Mouse (Mus musculus): Measurements from ENCODE around the gene Cxcl1.

Gene Cxcl1

GRCm38 (mm10) chr5:90899308-90899707 is 8.3 kb downstream of the Cxcl1 start:
- TF ChIP-seq NANOG (IDR thresholded peaks at IDR 0.05; ENCODE audit: borderline replicate concordance, low read length) (no peak), POU5F1 (IDR thresholded peaks at IDR 0.05; ENCODE audit: borderline replicate concordance, low read length) (no peak), CTCF (conservative IDR thresholded peaks at IDR 0.05; ENCODE audit: low read length) (no peak)
- Histone ChIP-seq H3K27me3 (ENCODE audit: insufficient read depth, low read length) (peaks cover 11% of the 10 kb centered on the region; the same call in 1 of the 2 replicates), H3K4me1 (replicated peaks; ENCODE audit: low read depth, low read length) (peaks cover 3% of the 10 kb centered on the region; the same call in 1 of the 2 replicates), H3K36me3 (ENCODE audit: insufficient read depth, low read length) (no peaks in the 10 kb centered on the region), H3K4me3 (replicated peaks; ENCODE audit: low read length) (no peak overlapping the region), H3K9me3 (ENCODE audit: low read length) (no peaks in the 10 kb centered on the region)

GRCm38 (mm10) chr5:90900147-90900546 is 9.1 kb downstream of the Cxcl1 start:
- Histone ChIP-seq H3K27me3 (ENCODE audit: insufficient read depth, low read length) (peaks cover 11% of the 10 kb centered on the region; the same call in 1 of the 2 replicates), H3K36me3 (ENCODE audit: insufficient read depth, low read length) (no peaks in the 10 kb centered on the region), H3K9me3 (ENCODE audit: low read length) (no peaks in the 10 kb centered on the region), H3K4me3 (replicated peaks; ENCODE audit: low read length) (no peak overlapping the region), H3K4me1 (replicated peaks; ENCODE audit: low read depth, low read length) (peaks cover 3% of the 10 kb centered on the region; the same call in 1 of the 2 replicates)
- TF ChIP-seq NANOG (IDR thresholded peaks at IDR 0.05; ENCODE audit: borderline replicate concordance, low read length) (no peak), CTCF (conservative IDR thresholded peaks at IDR 0.05; ENCODE audit: low read length) (no peak), POU5F1 (IDR thresholded peaks at IDR 0.05; ENCODE audit: borderline replicate concordance, low read length) (no peak)

- Histone ChIP-seq H3K36me3 (ENCODE audit: insufficient read depth, low read length) (no peaks in the 10 kb centered on the region), H3K4me3 (replicated peaks; ENCODE audit: low read length) (no peak overlapping the region), H3K27me3 (ENCODE audit: insufficient read depth, low read length) (peaks cover 11% of the 10 kb centered on the region; the same call in 1 of the 2 replicates), H3K9me3 (ENCODE audit: low read length) (no peaks in the 10 kb centered on the region), H3K4me1 (replicated peaks; ENCODE audit: low read depth, low read length) (peaks cover 3% of the 10 kb centered on the region; the same call in 1 of the 2 replicates)
- no peak for TF ChIP-seq NANOG (IDR thresholded peaks at IDR 0.05; ENCODE audit: borderline replicate concordance, low read length)
- TF ChIP-seq CTCF (conservative IDR thresholded peaks at IDR 0.05; ENCODE audit: low read length), result no peak
- no peak for TF ChIP-seq POU5F1 (IDR thresholded peaks at IDR 0.05; ENCODE audit: borderline replicate concordance, low read length)
Observed at GRCm38 (mm10) chr5:90900688-90901087, 9.6 kb downstream of the Cxcl1 start.

GRCm38 (mm10) chr5:90902380-90903260 is 11.6 kb downstream of the Cxcl1 start:
- H3K9me3 ChIP-seq (ENCODE audit: low read length), result no peaks in the 10 kb centered on the region
- no peaks in the 10 kb centered on the region for H3K36me3 ChIP-seq (ENCODE audit: insufficient read depth, low read length)
- H3K4me3 ChIP-seq (replicated peaks; ENCODE audit: low read length), result no peak overlapping the region
- peaks cover 11% of the 10 kb centered on the region; the same call in 1 of the 2 replicates for H3K27me3 ChIP-seq (ENCODE audit: insufficient read depth, low read length)
- peaks cover 3% of the 10 kb centered on the region; the same call in 1 of the 2 replicates for H3K4me1 ChIP-seq (replicated peaks; ENCODE audit: low read depth, low read length)
- TF ChIP-seq NANOG (IDR thresholded peaks at IDR 0.05; ENCODE audit: borderline replicate concordance, low read length) (no peak), CTCF (conservative IDR thresholded peaks at IDR 0.05; ENCODE audit: low read length) (no peak), POU5F1 (IDR thresholded peaks at IDR 0.05; ENCODE audit: borderline replicate concordance, low read length) (no peak)

- H3K4me1 ChIP-seq (replicated peaks; ENCODE audit: low read depth, low read length), result peaks cover 3% of the 10 kb centered on the region; the same call in 1 of the 2 replicates
- H3K27me3 ChIP-seq (ENCODE audit: insufficient read depth, low read length), result peaks cover 11% of the 10 kb centered on the region; the same call in 1 of the 2 replicates
- peak within 1 kb of the TSS; percentile 65 for H3K4me3 ChIP-seq (replicated peaks; ENCODE audit: low read length)
- TF ChIP-seq CTCF (conservative IDR thresholded peaks at IDR 0.05; ENCODE audit: low read length) (no peak), POU5F1 (IDR thresholded peaks at IDR 0.05; ENCODE audit: borderline replicate concordance, low read length) (no peak), NANOG (IDR thresholded peaks at IDR 0.05; ENCODE audit: borderline replicate concordance, low read length) (no peak)
- no peaks in the 10 kb centered on the region for H3K36me3 ChIP-seq (ENCODE audit: insufficient read depth, low read length)
- no peaks in the 10 kb centered on the region for H3K9me3 ChIP-seq (ENCODE audit: low read length)
Observed at GRCm38 (mm10) chr5:90903339-90904020, 12.4 kb downstream of the Cxcl1 start, which contains the start of gene Cxcl2. Cxcl2 (plus strand) TSS chr5:90903871.

GRCm38 (mm10) chr5:90908983-90909382 is 17.9 kb downstream of the Cxcl1 start:
- Histone ChIP-seq H3K9me3 (ENCODE audit: low read length) (no peaks in the 10 kb centered on the region), H3K4me3 (replicated peaks; ENCODE audit: low read length) (no peak overlapping the region), H3K36me3 (ENCODE audit: insufficient read depth, low read length) (no peaks in the 10 kb centered on the region), H3K4me1 (replicated peaks; ENCODE audit: low read depth, low read length) (no peaks in the 10 kb centered on the region), H3K27me3 (ENCODE audit: insufficient read depth, low read length) (no peaks in the 10 kb centered on the region; the same call in 1 of the 2 replicates)
- no peak for TF ChIP-seq NANOG (IDR thresholded peaks at IDR 0.05; ENCODE audit: borderline replicate concordance, low read length)
- peak; percentile 48 for TF ChIP-seq CTCF (conservative IDR thresholded peaks at IDR 0.05; ENCODE audit: low read length)
- no peak for TF ChIP-seq POU5F1 (IDR thresholded peaks at IDR 0.05; ENCODE audit: borderline replicate concordance, low read length)

GRCm38 (mm10) chr5:90919495-90919894 is 28.5 kb downstream of the Cxcl1 start:
- peaks cover 26% of the 10 kb centered on the region for H3K9me3 ChIP-seq (ENCODE audit: low read length)
- no peak overlapping the region for H3K4me3 ChIP-seq (replicated peaks; ENCODE audit: low read length)
- no peak for TF ChIP-seq POU5F1 (IDR thresholded peaks at IDR 0.05; ENCODE audit: borderline replicate concordance, low read length)
- TF ChIP-seq NANOG (IDR thresholded peaks at IDR 0.05; ENCODE audit: borderline replicate concordance, low read length), result no peak
- TF ChIP-seq CTCF (conservative IDR thresholded peaks at IDR 0.05; ENCODE audit: low read length), result no peak
- no peaks in the 10 kb centered on the region for H3K36me3 ChIP-seq (ENCODE audit: insufficient read depth, low read length)
- H3K27me3 ChIP-seq (ENCODE audit: insufficient read depth, low read length), result no peaks in the 10 kb centered on the region
- H3K4me1 ChIP-seq (replicated peaks; ENCODE audit: low read depth, low read length), result no peaks in the 10 kb centered on the region

GRCm38 (mm10) chr5:90922958-90923357 is 31.9 kb downstream of the Cxcl1 start:
- Histone ChIP-seq H3K9me3 (ENCODE audit: low read length) (peaks cover 26% of the 10 kb centered on the region), H3K27me3 (ENCODE audit: insufficient read depth, low read length) (no peaks in the 10 kb centered on the region), H3K4me3 (replicated peaks; ENCODE audit: low read length) (no peak overlapping the region), H3K4me1 (replicated peaks; ENCODE audit: low read depth, low read length) (no peaks in the 10 kb centered on the region), H3K36me3 (ENCODE audit: insufficient read depth, low read length) (no peaks in the 10 kb centered on the region)
- TF ChIP-seq NANOG (IDR thresholded peaks at IDR 0.05; ENCODE audit: borderline replicate concordance, low read length) (no peak), CTCF (conservative IDR thresholded peaks at IDR 0.05; ENCODE audit: low read length) (no peak), POU5F1 (IDR thresholded peaks at IDR 0.05; ENCODE audit: borderline replicate concordance, low read length) (no peak)

Measured in E14TG2a.4 (cell line).